Mouse (Mus musculus) neural tube, embryonic 10.5 days (tissue): ENCODE measurements at regions not wholly inside any gene's neighbourhood (a gene's known extent, or its start where the extent isn't known, plus 50 kb on each side); places are given as distances from the start of the nearest gene placed in this dataset.

Source experiments
- DNase-seq: peaks from one replicate; pipeline ENCODE4 v3.0.0-alpha.2; 2017; ENCODE audit warnings: low spot score; ENCODE audit errors: extremely low spot score

GRCm38 (mm10) chr9:120628794-120629560, 57.7 kb downstream of the Rpl14 start:
- DNase-seq: no peak

GRCm38 (mm10) chr9:120629609-120630008, 58.4 kb downstream of the Rpl14 start:
- DNase-seq: no peak

DNA sequence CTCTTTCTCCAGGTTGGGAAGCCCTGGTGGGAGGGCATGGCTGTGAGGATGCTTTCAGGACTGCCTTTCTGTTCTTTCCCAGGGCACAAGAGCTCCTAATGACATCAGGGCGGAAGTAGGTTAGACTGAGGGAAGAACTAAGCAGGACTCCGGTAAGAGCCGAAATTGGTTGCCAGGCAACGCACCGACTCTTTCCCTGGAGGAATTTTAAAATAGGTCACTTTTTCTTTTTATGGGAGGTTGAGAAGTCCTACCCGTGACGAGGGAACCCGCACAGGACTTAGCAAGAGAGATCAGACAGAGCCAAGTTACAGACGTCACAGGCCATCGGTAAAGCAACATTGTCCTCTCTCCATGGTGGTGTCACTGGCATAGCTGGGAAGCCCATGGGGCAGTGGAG, 61.6 kb downstream of the Rpl14 start:
- DNase-seq: no peak

DNA sequence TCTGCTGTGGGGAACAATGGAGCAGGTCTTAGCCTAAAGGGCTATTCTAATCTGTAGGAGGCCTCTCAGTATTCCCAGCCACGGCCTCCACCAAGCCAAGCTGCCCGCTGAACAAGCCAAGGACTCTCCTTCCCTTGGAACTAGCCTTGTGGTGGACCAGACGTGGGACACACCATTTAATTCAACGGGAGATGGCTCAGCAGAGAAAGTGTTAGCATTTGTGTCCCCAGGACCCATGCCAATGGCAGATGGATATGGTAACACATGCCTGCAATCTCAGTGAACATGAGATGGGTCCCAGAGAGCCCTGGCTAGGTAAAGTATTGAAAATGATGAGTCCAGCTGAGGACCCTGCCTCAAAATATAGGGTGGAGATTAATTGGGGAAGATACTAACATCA, 71.4 kb downstream of the Rpl14 start:
- DNase-seq: no peak

GRCm38 (mm10) chr9:120643371-120643770, 72.1 kb downstream of the Rpl14 start:
- DNase-seq: no peak

DNA sequence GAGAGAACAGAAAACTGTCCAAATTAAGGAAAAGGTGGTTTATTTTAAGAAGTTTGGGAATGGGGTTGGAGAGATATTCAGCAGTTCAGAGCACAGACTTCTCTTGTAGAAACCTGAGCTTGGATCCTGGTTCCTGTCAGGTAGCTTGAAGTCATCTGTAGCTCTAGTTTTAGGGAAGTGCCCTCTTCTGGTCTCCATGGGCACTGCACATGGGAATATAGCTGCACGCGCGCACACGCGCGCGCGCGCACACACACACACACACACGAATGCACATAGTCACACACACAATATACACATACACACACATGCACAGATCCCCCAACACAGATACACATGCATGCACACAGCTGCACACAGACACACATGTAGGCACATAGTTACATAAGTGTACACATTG, 74.5 kb downstream of the Rpl14 start:
- no peak for DNase-seq

- no peak for DNase-seq
Measured at GRCm38 (mm10) chr9:120646806-120647667, 75.8 kb downstream of the Rpl14 start.

DNA sequence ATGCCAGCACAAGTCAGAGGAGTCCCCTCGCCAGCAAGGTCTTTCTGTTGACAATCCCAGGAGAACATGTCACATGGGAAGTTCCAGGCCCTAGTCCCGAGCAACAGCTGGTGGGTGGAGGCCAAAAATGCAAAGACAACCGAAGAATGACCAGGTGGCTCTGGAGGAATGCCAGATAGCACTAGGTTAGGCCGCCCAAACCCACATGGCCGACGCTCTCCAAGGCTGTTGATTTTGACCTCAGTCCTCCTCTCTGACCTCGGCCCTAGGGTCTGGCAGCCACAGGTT, 76.4 kb downstream of the Rpl14 start:
- no peak for DNase-seq

GRCm38 (mm10) chr9:120652733-120653132, 81.5 kb downstream of the Rpl14 start:
- no peak for DNase-seq

- DNase-seq: no peak
Measured at GRCm38 (mm10) chr9:120653170-120653569, 81.9 kb downstream of the Rpl14 start.

DNA sequence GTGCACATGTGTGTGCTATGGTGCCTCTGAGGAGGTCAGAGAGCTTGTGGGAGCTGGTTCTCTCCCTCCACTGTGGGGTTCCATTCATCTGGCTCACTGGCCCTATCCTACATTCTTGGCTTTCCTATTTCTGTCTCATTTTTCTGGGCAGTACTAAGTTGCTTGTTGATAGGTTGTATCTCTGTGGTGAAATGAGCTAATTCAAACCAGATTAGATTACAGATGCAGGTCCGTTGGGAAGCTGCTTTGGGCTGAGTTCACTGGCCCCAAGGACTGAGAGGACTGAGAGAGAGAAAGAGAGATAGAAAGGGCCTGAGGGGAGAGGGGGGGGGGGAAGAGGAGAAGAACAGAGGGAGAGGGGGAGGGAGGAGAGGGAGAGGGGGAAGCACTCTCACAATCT, 83.5 kb downstream of the Rpl14 start:
- DNase-seq: no peak

DNA sequence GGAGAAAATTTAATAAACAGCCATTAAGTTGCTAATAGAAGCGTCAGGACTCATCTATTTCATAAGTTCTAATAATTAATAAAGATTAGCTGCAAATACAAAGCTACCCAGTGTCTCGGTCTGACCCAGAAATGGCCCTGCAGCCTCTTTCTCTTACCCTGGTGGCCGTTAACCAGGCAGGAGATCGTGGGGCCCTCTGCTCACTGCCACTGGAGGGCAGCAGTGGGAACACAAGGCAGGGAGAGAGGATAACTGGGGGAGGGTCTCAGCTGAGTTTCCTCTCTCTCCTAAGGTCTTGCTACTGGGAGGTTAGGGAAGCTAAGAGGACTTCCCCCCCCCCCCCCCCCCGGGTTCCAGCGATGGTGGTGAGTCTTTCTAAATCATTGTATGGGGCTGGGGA, 85.7 kb downstream of the Rpl14 start:
- peak; percentile 60 for DNase-seq

- no peak for DNase-seq
Measured at GRCm38 (mm10) chr9:120657786-120658185, 86.5 kb downstream of the Rpl14 start.

GRCm38 (mm10) chr9:120658576-120658975, 87.3 kb downstream of the Rpl14 start:
- no peak for DNase-seq

DNA sequence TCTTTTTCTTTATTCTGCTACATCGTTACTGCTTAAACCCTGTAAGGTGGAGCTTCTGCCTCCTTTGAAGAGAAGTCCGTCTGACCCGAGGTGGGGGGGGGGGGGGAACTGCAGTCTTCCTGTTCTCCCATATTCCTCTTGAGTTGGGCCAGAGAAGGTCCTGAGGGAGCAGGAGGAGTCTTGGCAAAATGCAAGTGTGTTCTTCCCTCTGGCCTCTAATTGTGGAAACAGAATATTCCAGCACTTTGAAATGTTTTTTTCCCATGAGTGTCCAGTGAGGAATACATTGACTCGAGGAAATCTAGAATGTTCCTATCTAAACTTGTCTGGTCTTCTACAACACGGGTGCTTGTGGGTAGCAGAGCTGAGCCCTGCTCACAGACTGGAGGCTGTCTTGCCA, 90.0 kb downstream of the Rpl14 start:
- no peak for DNase-seq

GRCm38 (mm10) chr9:120661641-120662227, 90.5 kb downstream of the Rpl14 start:
- no peak for DNase-seq

DNA sequence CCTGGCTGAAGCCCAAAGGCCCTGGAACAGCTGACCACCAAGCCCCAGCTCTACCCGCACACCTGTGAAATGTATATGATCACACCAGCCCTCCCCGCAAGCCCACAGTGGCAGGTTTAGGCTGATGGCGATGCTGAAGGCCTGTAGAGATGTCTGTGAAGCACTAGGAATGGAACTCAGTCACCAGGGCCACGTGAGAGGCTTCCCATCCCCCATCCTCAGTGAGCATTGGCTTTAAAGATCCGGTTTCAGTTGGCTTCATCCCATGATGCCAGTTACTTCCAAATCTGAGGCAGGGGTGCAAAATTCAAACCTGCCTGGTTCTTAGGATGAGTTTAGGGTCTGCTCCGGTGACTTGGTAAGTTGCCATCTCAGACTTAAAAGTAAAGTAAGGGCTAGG, 91.9 kb downstream of the Rpl14 start:
- DNase-seq: no peak

DNA sequence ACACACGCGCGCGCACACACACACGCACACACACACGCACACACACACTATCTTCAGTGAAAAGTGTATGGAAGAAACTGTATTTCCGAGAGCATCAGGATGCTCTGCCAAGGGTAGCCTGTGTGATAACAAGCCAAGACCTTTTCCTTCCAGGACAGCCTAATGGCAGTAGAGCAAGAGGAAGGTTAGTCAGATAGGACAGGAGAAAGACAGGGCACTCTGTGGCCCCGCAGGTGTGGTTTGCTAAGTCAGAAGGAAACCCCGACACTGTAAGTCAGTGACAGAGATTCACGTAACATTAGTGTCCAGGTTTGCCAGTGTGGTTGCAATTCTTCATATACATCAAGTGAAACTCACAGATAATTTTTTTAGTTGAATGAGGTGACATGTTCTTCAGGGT, 92.8 kb downstream of the Rpl14 start:
- no peak for DNase-seq

- DNase-seq: no peak
Measured at GRCm38 (mm10) chr9:120672452-120672851, 101.2 kb downstream of the Rpl14 start.

- DNase-seq: no peak
Measured at GRCm38 (mm10) chr9:120674855-120675254, 103.6 kb downstream of the Rpl14 start.

GRCm38 (mm10) chr9:120675371-120676150, 104.3 kb downstream of the Rpl14 start:
- DNase-seq: no peak

DNA sequence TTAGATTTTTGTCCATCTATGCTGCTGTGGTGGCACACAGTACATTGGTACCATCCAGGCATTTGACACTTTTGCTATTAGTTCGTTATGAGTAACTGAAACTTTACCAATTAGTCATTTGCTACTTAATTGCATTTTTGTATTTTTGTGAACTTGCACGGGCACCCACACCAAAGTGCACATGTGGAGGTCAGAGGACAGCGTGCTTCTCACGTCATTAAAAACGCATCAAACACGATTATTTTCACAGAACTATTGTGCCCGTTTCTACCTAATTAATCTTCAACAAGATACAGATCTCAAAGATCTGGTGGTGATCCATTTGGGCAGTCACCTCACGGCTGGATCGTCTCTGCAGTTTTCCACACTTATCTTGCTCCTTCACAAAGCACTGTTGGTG, 105.1 kb downstream of the Rpl14 start:
- no peak for DNase-seq
